Mouse (Mus musculus) right cerebral cortex, postnatal 25 days (tissue): ENCODE data around the gene Ddx27.

ENCODE experiments used
- DNase-seq: peaks from one replicate; pipeline ENCODE4 v3.0.0; 2022

Gene Ddx27

GRCm38 (mm10) chr2:167030507-167030906, 15.5 kb downstream of the Ddx27 start:
- no peak for DNase-seq

- DNase-seq, result no peak
These were observed 22.7 kb downstream of the Ddx27 start for GRCm38 (mm10) chr2:167037710-167038109.

GRCm38 (mm10) chr2:167038297-167038696, 23.3 kb downstream of the Ddx27 start:
- DNase-seq, result no peak

GRCm38 (mm10) chr2:167038716-167039115, 23.7 kb downstream of the Ddx27 start:
- no peak for DNase-seq

GRCm38 (mm10) chr2:167039386-167039785, 24.4 kb downstream of the Ddx27 start:
- DNase-seq, result no peak

- DNase-seq, result no peak
These were observed 28.6 kb downstream of the Ddx27 start for GRCm38 (mm10) chr2:167043400-167044121.

- DNase-seq, result no peak
These were observed 33.2 kb downstream of the Ddx27 start for GRCm38 (mm10) chr2:167048223-167048622.

- no peak for DNase-seq
These were observed 33.8 kb downstream of the Ddx27 start for GRCm38 (mm10) chr2:167048698-167049358.

GRCm38 (mm10) chr2:167053127-167053844, 38.3 kb downstream of the Ddx27 start:
- no peak for DNase-seq

GRCm38 (mm10) chr2:167055386-167055785, 40.4 kb downstream of the Ddx27 start:
- no peak for DNase-seq

GRCm38 (mm10) chr2:167056210-167056941, 41.4 kb downstream of the Ddx27 start:
- no peak for DNase-seq

- no peak for DNase-seq
These were observed 41.9 kb downstream of the Ddx27 start for GRCm38 (mm10) chr2:167056942-167057323.

- DNase-seq, result no peak
These were observed 43.2 kb downstream of the Ddx27 start for GRCm38 (mm10) chr2:167058201-167058600.

- DNase-seq, result no peak
These were observed 43.9 kb downstream of the Ddx27 start for GRCm38 (mm10) chr2:167058814-167059387.

- DNase-seq, result no peak
These were observed 44.5 kb downstream of the Ddx27 start for GRCm38 (mm10) chr2:167059536-167059935.

GRCm38 (mm10) chr2:167059960-167060359, 45.0 kb downstream of the Ddx27 start:
- DNase-seq, result no peak

GRCm38 (mm10) chr2:167060360-167060759, 45.4 kb downstream of the Ddx27 start:
- no peak for DNase-seq

GRCm38 (mm10) chr2:167060761-167061160, 45.8 kb downstream of the Ddx27 start:
- DNase-seq, result no peak

GRCm38 (mm10) chr2:167061381-167062034, 46.5 kb downstream of the Ddx27 start:
- DNase-seq, result no peak

- DNase-seq, result peak; percentile 92
These were observed 47.5 kb downstream of the Ddx27 start for GRCm38 (mm10) chr2:167062497-167062911.

GRCm38 (mm10) chr2:167062965-167063880, 48.2 kb downstream of the Ddx27 start, which contains the start of gene Znfx1:
TSS of gene Znfx1 (minus strand) at chr2:167063015.
- peak; percentile 95 for DNase-seq
